Mouse (Mus musculus) lung, embryonic 15.5 days (tissue): ENCODE results near the gene Wipf2. TPM values are rescaled to one million over a fixed set of nuclear protein-coding genes. Genes with fewer than 3 reads are reported as not detected.

Experiments
- ATAC-seq: fragments of 200-750 bp; cut with Nextera tagmentation; 2 replicates; pipeline ENCODE4 v1.8.0; 2017; ENCODE audit warnings: moderate number of reproducible peaks, borderline replicate concordance; ENCODE audit not compliant: low FRiP score, low TSS enrichment; ENCODE audit errors: extremely low read depth
- H3K27ac ChIP-seq: fragments of 300-500 bp; sonication (generic); 2 replicates; pipeline ENCODE4 v1.5.1; 2015; ENCODE audit warnings: moderate library complexity, mild to moderate bottlenecking, inconsistent platforms
- H3K27me3 ChIP-seq: fragments of 300-500 bp; sonication (generic); 2 replicates; pipeline ENCODE4 v1.6.1; 2015; ENCODE audit warnings: inconsistent platforms
- H3K36me3 ChIP-seq: fragments of 300-500 bp; sonication (generic); 2 replicates; pipeline ENCODE4 v1.6.1; 2015; ENCODE audit warnings: inconsistent platforms
- H3K4me1 ChIP-seq: fragments of 300-500 bp; sonication (generic); 2 replicates; pipeline ENCODE4 v1.6.1; 2015; ENCODE audit warnings: inconsistent platforms
- H3K4me2 ChIP-seq: fragments of 300-500 bp; sonication (generic); 2 replicates; pipeline ENCODE4 v1.6.1; 2015; ENCODE audit warnings: inconsistent platforms, mild to moderate bottlenecking, moderate library complexity
- H3K4me3 ChIP-seq: fragments of 300-500 bp; sonication (generic); 2 replicates; pipeline ENCODE4 v1.5.1; 2015; ENCODE audit warnings: mild to moderate bottlenecking, inconsistent platforms
- H3K9ac ChIP-seq: fragments of 300-500 bp; sonication (generic); 2 replicates; pipeline ENCODE4 v1.6.1; 2015; ENCODE audit warnings: inconsistent platforms
- H3K9me3 ChIP-seq: fragments of 300-500 bp; sonication (generic); 2 replicates; pipeline ENCODE4 v1.6.1; 2016; ENCODE audit warnings: inconsistent platforms
- WGBS: fragments of 180-500 bp; shearing (Covaris S2); methylation state at CpG from one replicate; pipeline ENCODE4 v1.1.7; 2015; 5-methylcytosine and 5-hydroxymethylcytosine counted together
- polyA plus RNA-seq: library from polyadenylated mRNA; unstranded; fragments of >200 nt; fragmentation: Nextera tagmentation; extraction: Ambion mirVana; gene quantifications from 2 replicates; pipeline ENCODE4 v1.2.1, GENCODE M21; 2015

Wipf2 gene
- polyA plus RNA-seq, 1 experiment from 2014 or later: 4.1 TPM

DNA sequence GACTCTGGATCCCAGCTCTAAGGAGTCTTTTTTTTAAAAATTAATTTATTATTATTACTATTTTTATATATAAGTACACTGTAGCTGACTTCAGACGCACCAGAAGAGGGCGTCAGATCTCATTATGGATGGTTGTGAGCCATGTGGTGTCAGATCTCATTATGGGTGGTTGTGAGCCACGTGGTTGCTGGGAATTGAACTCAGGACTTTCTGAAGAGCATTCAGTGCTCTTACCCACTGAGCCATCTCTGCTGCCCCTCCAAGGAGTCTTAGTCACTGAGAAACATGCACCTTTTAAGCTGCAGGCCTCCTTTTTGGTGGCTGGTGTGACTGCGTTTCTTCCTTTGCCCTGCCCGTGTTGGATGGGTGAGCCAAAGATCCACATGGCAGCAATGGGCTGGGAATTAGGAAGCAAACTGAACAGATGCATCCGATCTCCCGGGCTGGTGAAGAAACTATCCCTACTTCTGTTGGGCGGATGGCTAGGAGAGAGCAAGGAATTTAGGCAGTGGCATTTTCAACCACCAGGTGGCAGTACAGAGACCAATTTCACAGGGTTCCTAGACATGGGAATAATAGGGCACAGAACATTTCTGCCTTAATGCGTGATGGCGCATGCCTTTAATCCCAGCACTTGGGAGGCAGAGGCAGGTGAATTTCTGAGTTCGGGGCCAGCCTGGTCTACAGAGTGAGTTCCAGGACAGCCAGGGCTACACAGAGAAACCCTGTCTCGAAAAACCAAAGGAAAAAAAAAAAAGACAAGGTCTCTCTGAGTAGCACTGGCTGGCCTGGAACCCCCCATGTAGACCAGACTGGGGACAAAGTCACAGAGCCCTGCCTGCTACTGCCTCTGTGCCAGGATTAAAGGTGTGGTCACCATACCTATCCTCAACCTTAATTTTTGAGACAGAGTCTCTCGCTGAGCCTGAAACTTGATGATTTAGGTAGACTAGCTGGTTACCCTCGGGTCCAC lies 4.4 kb upstream of the Wipf2 start:
- H3K4me1 ChIP-seq: peaks cover 4% of the 10 kb centered on the region
- H3K27ac ChIP-seq: no peak overlapping the region
- H3K9ac ChIP-seq: no peak overlapping the region
- 29% methylated on average over 14 of the region's 14 CpGs for WGBS
- no peak overlapping the region for H3K4me2 ChIP-seq
- H3K36me3 ChIP-seq: no peaks in the 10 kb centered on the region
- no peaks in the 10 kb centered on the region for H3K27me3 ChIP-seq
- H3K4me3 ChIP-seq: no peak overlapping the region
- no peaks in the 10 kb centered on the region for H3K9me3 ChIP-seq
- ATAC-seq: no peak

DNA sequence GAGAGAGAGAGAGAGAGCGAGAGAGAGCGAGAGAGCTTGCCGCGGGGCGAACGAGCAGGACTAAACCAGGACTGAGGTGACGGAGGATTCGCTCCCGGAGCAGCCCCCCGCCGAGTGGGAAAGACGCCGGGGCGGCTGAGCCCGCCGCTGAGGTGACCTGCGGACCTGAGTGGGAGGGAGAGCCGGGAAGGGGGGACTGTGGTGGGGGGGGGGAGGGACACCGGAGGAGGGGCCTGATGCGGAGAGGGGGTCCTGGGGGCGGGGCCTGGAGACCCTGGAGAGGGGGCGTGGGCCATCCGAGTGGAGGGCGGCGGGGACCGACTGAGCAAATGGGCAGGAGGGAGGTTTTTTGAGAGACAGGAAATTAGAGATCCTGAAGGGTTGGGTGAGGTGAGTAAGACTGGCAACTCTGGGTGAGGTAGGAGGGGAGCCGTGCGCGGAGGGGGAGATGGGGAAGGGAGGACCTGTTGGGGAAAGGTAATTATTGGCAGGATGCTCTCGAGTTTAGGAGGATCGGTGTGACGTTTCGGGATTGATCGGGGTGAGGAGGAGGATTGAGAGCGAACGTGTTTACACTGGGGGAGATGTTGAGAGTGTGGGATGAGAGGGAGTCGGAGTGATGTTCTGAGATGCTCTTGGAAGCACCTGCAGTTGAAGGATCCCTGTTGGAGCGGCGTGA lies 452 bp downstream of the Wipf2 start:
- H3K4me1 ChIP-seq: peaks cover 12% of the 10 kb centered on the region
- peak overlapping the region; percentile 93 for H3K27ac ChIP-seq
- H3K4me3 ChIP-seq: peak overlapping the region; percentile 80
- H3K36me3 ChIP-seq: peaks cover 18% of the 10 kb centered on the region
- peak overlapping the region; percentile 73 for H3K4me2 ChIP-seq
- no peaks in the 10 kb centered on the region for H3K27me3 ChIP-seq
- H3K9ac ChIP-seq: peak overlapping the region; percentile 78
- no peaks in the 10 kb centered on the region for H3K9me3 ChIP-seq
- 1% methylated on average over 38 of the region's 39 CpGs for WGBS
- peak; percentile 75 for ATAC-seq

DNA sequence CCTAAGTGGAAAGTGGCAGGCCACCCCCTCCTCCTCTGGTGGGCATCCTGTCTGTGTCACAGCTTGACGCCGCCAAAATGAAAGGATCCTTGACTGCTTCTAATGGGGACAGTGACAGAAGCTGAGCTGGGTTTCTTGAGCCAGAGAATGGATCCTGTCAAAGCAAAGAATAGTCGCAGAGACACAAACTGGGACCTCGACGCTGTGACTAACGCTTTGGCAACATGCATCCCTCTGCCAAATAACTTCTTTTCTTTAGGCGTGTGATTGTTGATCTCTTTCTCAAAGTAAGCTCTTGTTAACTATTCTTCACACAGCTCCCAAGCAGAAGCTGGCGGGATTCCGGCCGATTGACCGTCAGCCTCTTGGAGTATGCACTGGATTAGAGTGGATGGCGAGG lies 3.9 kb downstream of the Wipf2 start:
- Histone ChIP-seq H3K4me1 (peaks cover 12% of the 10 kb centered on the region), H3K27ac (no peak overlapping the region), H3K9me3 (no peaks in the 10 kb centered on the region), H3K27me3 (no peaks in the 10 kb centered on the region), H3K4me3 (no peak overlapping the region), H3K9ac (no peak overlapping the region), H3K36me3 (peaks cover 28% of the 10 kb centered on the region), H3K4me2 (no peak overlapping the region)
- ATAC-seq: no peak
- 90% methylated on average over 12 of the region's 12 CpGs for WGBS

DNA sequence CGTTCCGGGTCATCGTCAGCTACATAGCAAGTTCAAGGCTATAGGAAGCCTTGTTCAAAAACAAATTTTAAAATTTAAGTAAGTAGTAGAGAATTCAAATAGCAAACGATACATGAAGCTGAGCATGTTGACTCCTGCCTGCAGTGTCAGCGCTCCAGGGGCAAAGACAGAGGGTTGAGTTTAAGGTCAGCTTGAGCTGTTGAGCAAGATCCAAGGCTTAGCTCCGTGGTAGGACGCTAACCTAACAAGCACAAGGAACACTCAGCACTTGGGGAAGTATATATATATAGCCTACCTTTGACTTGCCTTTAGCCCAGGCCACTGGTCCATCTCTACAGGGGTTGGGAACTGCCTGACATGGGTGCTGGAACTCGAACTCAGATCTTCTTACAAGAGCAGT lies 6.5 kb downstream of the Wipf2 start:
- Histone ChIP-seq H3K4me3 (no peak overlapping the region), H3K27me3 (no peaks in the 10 kb centered on the region), H3K9ac (no peak overlapping the region), H3K4me2 (no peak overlapping the region), H3K27ac (no peak overlapping the region), H3K9me3 (no peaks in the 10 kb centered on the region), H3K36me3 (peaks cover 36% of the 10 kb centered on the region), H3K4me1 (no peaks in the 10 kb centered on the region; the same call in 1 of the 2 replicates)
- no peak; the same call in 1 of the 2 replicates for ATAC-seq
- 87% methylated on average over 8 of the region's 8 CpGs for WGBS

DNA sequence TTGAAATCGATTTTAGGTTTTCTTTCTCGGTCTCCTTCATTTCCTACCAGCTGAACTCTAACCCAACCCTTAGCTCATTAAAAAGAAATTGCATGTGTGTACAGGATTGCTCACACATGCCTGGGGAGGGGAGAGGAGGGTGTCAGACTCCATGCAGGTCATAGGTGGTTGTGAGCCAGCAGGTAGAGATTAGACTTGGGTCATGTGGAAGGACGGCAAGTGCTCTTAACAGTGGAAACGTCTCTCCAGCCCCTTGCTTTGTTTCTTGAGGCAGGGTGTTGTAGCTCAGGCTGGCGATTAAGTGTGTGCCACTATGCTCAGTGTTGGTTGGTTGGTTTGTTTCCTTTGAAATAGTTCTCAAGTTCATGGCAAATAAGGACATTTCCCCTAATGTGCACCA lies 7.4 kb downstream of the Wipf2 start:
- Histone ChIP-seq H3K36me3 (peaks cover 36% of the 10 kb centered on the region), H3K9ac (no peak overlapping the region), H3K4me3 (no peak overlapping the region), H3K9me3 (no peaks in the 10 kb centered on the region), H3K27me3 (no peaks in the 10 kb centered on the region), H3K4me1 (no peaks in the 10 kb centered on the region), H3K4me2 (no peak overlapping the region), H3K27ac (no peak overlapping the region)
- 76% methylated on average over 5 of the region's 5 CpGs for WGBS
- ATAC-seq: no peak

DNA sequence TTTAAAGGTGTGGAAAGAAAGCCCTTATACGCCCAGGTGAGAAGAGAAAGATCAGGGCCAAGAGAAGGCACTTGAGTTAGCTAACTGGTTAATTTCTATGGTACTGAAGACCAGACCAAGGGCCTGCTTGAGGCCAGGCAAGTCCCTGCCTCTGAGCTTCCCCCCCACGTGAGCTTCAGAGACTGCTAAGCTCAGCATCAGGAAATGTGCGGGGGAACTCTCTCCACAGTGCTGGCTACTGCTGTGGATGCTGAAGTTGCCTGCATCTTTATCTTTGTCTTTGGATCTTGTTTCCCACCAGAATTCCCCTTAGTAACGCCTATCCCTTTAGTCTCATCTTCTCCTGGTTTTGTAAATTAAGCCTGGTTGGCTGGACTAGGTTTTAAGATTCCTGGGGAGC lies 8.0 kb downstream of the Wipf2 start:
- H3K4me2 ChIP-seq: no peak overlapping the region
- H3K9me3 ChIP-seq: no peaks in the 10 kb centered on the region
- no peak overlapping the region for H3K4me3 ChIP-seq
- no peak for ATAC-seq
- no peaks in the 10 kb centered on the region for H3K4me1 ChIP-seq
- peaks cover 36% of the 10 kb centered on the region for H3K36me3 ChIP-seq
- H3K27me3 ChIP-seq: no peaks in the 10 kb centered on the region
- 68% methylated on average over 4 of the region's 4 CpGs for WGBS
- H3K9ac ChIP-seq: no peak overlapping the region
- no peak overlapping the region for H3K27ac ChIP-seq

DNA sequence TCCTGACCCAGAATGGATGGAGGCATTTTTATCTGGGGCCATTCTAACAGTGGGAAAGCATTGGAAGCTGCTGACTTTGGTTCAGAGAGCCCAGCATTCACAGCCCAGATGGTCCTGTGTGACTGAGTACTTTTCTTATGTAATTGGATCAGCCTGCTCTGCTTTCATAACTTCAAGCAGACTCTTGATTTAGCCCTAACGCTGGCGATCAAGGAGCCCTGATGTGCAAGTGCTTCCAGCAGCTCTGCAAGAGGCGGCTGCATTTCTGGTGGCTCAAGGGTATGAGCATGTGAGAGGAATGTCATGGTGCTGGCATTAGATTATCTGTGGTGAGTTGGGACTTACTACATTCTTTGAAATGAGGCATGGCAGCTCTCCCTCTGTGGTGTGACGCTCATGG lies 8.6 kb downstream of the Wipf2 start:
- 70% methylated on average over 4 of the region's 4 CpGs for WGBS
- no peak overlapping the region for H3K4me2 ChIP-seq
- no peak for ATAC-seq

DNA sequence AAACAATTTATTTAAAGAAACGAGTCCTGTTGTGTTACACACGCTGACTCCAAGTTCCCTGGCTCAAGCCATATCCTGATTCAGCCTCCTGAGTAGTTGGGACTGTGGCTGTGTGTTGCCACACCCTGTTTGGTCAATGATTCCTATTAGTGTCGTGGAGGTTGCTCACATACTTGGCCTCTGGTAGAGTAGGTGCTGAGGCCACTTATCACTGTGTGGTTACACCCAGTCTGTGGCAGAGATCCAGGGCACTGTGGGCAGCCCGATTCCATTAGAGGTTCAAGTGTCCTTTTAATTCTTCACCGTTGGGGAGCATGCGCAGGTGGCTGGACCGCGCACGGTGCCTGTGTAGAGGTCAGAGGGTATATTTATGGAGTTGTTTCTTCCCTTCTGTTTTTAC lies 10.5 kb downstream of the Wipf2 start:
- WGBS: 71% methylated on average over 9 of the region's 9 CpGs
- H3K27me3 ChIP-seq: no peaks in the 10 kb centered on the region
- H3K36me3 ChIP-seq: peaks cover 18% of the 10 kb centered on the region; the same call in 1 of the 2 replicates
- H3K9me3 ChIP-seq: no peaks in the 10 kb centered on the region
- no peak overlapping the region for H3K9ac ChIP-seq
- H3K4me1 ChIP-seq: no peaks in the 10 kb centered on the region
- H3K27ac ChIP-seq: no peak overlapping the region
- H3K4me3 ChIP-seq: no peak overlapping the region
- ATAC-seq: peak; percentile 73
- H3K4me2 ChIP-seq: no peak overlapping the region

More for the DNA sequence above, 8.6 kb downstream of the Wipf2 start:
- H3K9ac ChIP-seq: no peak overlapping the region
- H3K36me3 ChIP-seq: peaks cover 35% of the 10 kb centered on the region
- no peak overlapping the region for H3K4me3 ChIP-seq
- H3K9me3 ChIP-seq: no peaks in the 10 kb centered on the region
- no peaks in the 10 kb centered on the region for H3K4me1 ChIP-seq
- no peaks in the 10 kb centered on the region for H3K27me3 ChIP-seq
- no peak overlapping the region for H3K27ac ChIP-seq

DNA sequence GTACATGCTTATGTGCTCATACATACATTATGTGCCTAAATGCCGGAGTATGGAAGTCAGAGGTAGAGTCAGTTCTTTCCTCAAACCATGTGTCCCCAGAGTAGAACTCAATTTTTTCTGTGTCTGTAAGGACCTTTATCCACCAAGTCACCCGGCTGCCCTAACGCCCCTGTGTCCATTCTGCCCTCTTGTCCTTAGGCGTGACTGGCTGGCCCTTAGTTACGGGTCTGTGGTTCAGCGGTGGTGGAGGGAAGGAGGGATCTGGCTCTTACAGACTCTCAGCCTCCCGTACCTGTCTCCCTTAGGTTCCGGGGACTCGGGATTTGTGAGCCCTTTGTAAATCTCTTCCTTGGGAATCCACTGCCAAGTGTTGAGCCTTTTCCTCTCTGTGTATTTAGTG lies 13.6 kb downstream of the Wipf2 start:
- H3K27ac ChIP-seq: no peak overlapping the region
- H3K36me3 ChIP-seq: peaks cover 8% of the 10 kb centered on the region; the same call in 1 of the 2 replicates
- WGBS: 83% methylated on average over 9 of the region's 9 CpGs
- no peaks in the 10 kb centered on the region for H3K27me3 ChIP-seq
- H3K4me2 ChIP-seq: no peak overlapping the region
- no peaks in the 10 kb centered on the region for H3K4me1 ChIP-seq
- no peaks in the 10 kb centered on the region for H3K9me3 ChIP-seq
- no peak overlapping the region for H3K4me3 ChIP-seq
- no peak for ATAC-seq
- no peak overlapping the region for H3K9ac ChIP-seq

DNA sequence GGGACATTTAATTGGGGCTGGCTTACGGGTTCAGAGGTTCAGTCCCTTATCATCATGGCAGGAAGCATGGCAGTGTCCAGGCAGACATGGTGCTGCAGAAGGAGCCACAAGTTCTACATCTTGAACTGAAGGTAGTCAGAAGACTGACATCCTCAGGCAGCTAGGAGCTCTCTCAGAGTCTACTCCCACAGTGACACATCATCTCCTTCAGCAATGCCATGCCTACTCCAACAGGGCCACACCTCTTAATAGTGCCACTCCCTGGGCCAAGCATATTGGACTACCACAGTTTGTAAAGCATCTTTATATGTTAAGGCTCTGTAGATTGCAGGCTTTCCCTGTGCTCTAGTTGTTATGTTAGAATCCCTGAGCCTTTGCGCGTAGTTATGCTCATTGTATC lies 24.3 kb downstream of the Wipf2 start:
- Histone ChIP-seq H3K4me1 (peaks cover 16% of the 10 kb centered on the region), H3K4me3 (no peak overlapping the region), H3K9me3 (no peaks in the 10 kb centered on the region), H3K4me2 (no peak overlapping the region), H3K9ac (no peak overlapping the region), H3K27me3 (no peaks in the 10 kb centered on the region), H3K36me3 (peaks cover 72% of the 10 kb centered on the region), H3K27ac (no peak overlapping the region)
- no peak for ATAC-seq
- 96% methylated on average over 3 of the region's 3 CpGs for WGBS

DNA sequence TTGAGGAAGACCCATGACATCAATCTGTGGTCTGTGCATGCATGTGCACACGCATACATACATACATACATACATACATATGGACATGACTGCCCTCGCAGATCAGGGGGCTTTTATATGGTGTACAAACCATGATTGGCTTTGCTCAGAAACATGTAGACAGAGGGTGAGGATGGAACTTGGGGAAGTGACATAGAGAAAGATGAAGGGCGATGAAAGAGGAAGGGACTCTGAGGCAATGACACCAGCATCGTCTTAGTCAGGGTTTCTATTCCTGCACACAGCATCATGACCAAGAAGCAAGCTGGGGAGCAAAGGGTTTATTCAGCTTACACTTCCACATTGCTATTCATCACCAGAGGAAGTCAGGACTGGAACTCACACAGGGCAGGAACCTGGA lies 25.6 kb downstream of the Wipf2 start:
- Histone ChIP-seq H3K9ac (no peak overlapping the region), H3K4me2 (no peak overlapping the region), H3K27ac (no peak overlapping the region), H3K36me3 (peaks cover 83% of the 10 kb centered on the region), H3K27me3 (no peaks in the 10 kb centered on the region), H3K9me3 (no peaks in the 10 kb centered on the region), H3K4me1 (peaks cover 16% of the 10 kb centered on the region), H3K4me3 (no peak overlapping the region)
- ATAC-seq: no peak
- 96% methylated on average over 4 of the region's 4 CpGs for WGBS

DNA sequence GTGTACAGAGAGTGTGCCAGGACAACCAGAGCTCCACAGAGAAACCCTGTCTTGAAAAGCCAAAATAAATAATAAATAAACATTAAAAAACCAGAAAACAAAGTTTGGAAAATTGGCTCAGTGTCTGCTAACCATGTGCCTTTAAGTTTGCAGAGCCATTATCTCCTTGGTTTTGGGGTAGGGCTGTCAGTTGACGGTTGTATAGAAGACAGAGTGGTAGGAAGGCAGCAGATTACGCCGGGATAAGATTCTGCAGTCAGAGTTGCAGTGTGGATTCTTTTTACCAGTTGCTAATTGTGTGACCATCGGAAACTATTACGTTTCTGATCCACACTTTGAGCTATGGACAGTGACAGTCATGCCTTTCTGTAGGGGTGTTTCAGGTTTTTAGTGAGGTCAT lies 26.5 kb downstream of the Wipf2 start:
- H3K36me3 ChIP-seq: peaks cover 82% of the 10 kb centered on the region
- peaks cover 16% of the 10 kb centered on the region for H3K4me1 ChIP-seq
- no peak overlapping the region for H3K27ac ChIP-seq
- no peaks in the 10 kb centered on the region for H3K9me3 ChIP-seq
- no peaks in the 10 kb centered on the region for H3K27me3 ChIP-seq
- H3K4me3 ChIP-seq: no peak overlapping the region
- 84% methylated on average over 5 of the region's 5 CpGs for WGBS
- ATAC-seq: no peak
- H3K9ac ChIP-seq: no peak overlapping the region
- H3K4me2 ChIP-seq: no peak overlapping the region
